Mouse (Mus musculus): ENCODE measurements around the gene Olfr643.

DNA sequence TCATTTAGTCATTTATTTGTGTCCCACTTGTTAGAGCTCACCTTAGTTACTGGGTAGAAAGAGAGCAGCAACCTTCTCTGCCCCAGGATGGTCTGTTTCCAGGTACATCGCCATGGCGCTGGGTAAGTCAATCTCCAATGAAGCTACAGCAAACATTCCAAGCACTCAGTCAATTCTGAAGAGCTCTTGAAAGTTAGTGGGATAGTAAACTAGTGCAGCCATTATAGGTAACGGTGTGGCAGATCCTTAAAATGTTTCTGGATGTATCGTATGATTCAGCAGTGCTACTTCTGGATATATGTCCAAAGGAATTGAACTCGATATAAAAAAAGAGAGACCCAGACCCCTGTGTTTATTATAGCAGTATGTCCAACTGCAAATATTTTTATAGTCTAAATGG, at the start of gene Olfr643:
- no peak for TF ChIP-seq CTCF (conservative IDR thresholded peaks at IDR 0.05; ENCODE audit: low read length)
- TF ChIP-seq NANOG (IDR thresholded peaks at IDR 0.05; ENCODE audit: borderline replicate concordance, low read length) = no peak
- TF ChIP-seq POU5F1 (IDR thresholded peaks at IDR 0.05; ENCODE audit: borderline replicate concordance, low read length) = no peak

Measured in E14TG2a.4 (cell line).